ENCODE assay signal across 9 mouse cellular contexts in the genomic region with DNA sequence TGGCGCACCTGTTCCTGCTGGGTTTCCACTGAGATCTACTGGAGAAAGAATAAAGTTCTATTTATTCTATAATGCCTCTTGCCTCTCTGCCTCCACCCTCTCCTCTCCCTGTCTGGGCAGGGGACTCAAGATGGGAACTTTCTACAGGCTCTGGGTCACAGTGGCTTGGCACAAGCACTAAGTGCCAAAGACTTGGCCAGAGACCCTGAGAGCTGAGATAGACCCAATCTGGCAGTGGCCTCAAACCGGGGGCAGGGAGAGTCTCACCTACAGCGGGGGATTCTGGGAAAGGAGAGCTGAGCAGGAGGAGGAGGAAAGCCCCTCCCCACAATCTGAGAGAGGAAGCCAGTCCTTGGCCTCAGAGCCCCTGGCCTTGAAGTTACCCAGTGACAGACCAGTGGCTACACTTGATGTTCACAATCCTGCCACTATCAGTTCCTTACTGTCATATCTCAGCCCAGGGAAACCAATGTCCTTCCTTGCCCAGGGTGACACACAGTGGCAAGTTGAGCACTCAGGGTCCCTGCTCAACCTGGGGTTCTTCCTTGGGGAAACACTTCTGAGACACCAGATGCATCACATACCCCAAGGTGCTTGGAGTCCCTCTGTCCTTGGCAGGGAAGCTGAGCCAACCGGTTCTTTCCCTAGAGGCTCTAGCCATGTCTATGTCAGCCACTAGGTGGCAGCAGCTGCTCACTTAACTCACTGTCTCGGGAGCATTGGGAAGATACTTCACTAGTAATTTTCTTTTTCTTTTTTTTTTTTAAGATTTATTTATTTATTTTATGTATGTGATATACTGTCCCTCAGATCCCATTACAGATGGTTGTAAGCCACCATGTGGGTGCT. TPM values are rescaled to one million over a fixed set of nuclear protein-coding genes. Genes with fewer than 3 reads are reported as not detected.
DNase-seq lines count a peak whose midpoint lies in the region; ATAC-seq and TF ChIP-seq lines count a peak whose summit lies in the region.
"Had no signal": no experiment of that assay in that cellular context is flagged by ENCODE, and none has a peak within 500 bp of the region (broad histone marks: within the 10 kb centered on the region; RNA-seq: fewer than 3 reads in every experiment).

No protein-coding gene starts in this region.

- no peaks in the 10 kb centered on the region for H3K36me3 ChIP-seq in heart, adult 2 months (ENCODE audit: control insufficient read depth, insufficient read depth, low read length)
- H3K36me3 ChIP-seq in forebrain, embryonic 14.5 days (ENCODE audit: control insufficient read depth, insufficient read depth, low read length): peaks cover 19% of the 10 kb centered on the region

- no peaks in the 10 kb centered on the region; the same call in 1 of the 2 replicates for H3K4me1 ChIP-seq in heart, adult 2 months (ENCODE audit: control insufficient read depth, insufficient read depth, low read length)
- H3K4me1 ChIP-seq in forebrain, embryonic 14.5 days (ENCODE audit: control insufficient read depth, insufficient read depth, low read length): peaks cover 16% of the 10 kb centered on the region

- no peaks in the 10 kb centered on the region for H3K9me3 ChIP-seq in forebrain, embryonic 14.5 days (replicated peaks; ENCODE audit: control insufficient read depth, low read length)
- H3K9me3 ChIP-seq: liver, embryonic 15.5 days had no signal

- H3K9ac ChIP-seq in heart, adult 2 months (ENCODE audit: low read depth, low read length): no peak overlapping the region
- H3K9ac ChIP-seq in forebrain, embryonic 14.5 days (ENCODE audit: low read length): no peak overlapping the region
- H3K9ac ChIP-seq: liver, embryonic 15.5 days had no signal

- peak; percentile 73 to 82 for DNase-seq in heart, adult 2 months
- no peak for DNase-seq in heart, adult 8-10 months (ENCODE audit: low spot score)
- peak; percentile 53 for DNase-seq in c-Kit-negative CD71-positive TER-119-positive erythroid progenitor cells, embryonic 14.5 days (ENCODE audit: low read depth, low spot score)
- peak; percentile 87 for DNase-seq in forebrain, embryonic 14.5 days (ENCODE audit: low spot score)
- DNase-seq in kidney, postnatal 4 days: peak; percentile 85 to 88
- DNase-seq in spleen, postnatal 10 days (ENCODE audit: low spot score in 2 of 2): peak; percentile 68 to 82

- no peaks in the 10 kb centered on the region for H3K27me3 ChIP-seq in heart, adult 2 months (ENCODE audit: control insufficient read depth, insufficient read depth, low read length)
- no peaks in the 10 kb centered on the region for H3K27me3 ChIP-seq in forebrain, embryonic 14.5 days (replicated peaks; ENCODE audit: control insufficient read depth, insufficient read depth, low read length)

- TF ChIP-seq POLR2A in heart, adult 2 months (IDR thresholded peaks at IDR 0.05; ENCODE audit: insufficient read depth, low read depth, low read length): no peak

- no peak overlapping the region for H3K4me2 ChIP-seq in forebrain, embryonic 14.5 days (ENCODE audit: low read length)
- H3K4me2 ChIP-seq: liver, embryonic 15.5 days had no signal

- no peak overlapping the region for H3K27ac ChIP-seq in heart, adult 2 months
- no peak overlapping the region for H3K27ac ChIP-seq in forebrain, embryonic 14.5 days (ENCODE audit: low read depth, low read length)
- H3K27ac ChIP-seq: liver, embryonic 15.5 days had no signal

- intact Hi-C loops in heart, adult 2 months (cut with DNase I): loop anchor here (1.0 to 5.0 kb wide), 4 partner anchors 62 to 176 kb away; a partner anchor contains a TSS

- H3K79me2 ChIP-seq in heart, adult 2 months (replicated peaks; ENCODE audit: control insufficient read depth, insufficient read depth, low read length): no peaks in the 10 kb centered on the region

- no peak overlapping the region for H3K4me3 ChIP-seq in heart, adult 2 months
- no peak overlapping the region for H3K4me3 ChIP-seq in forebrain, embryonic 14.5 days (ENCODE audit: low read depth, low read length)
- H3K4me3 ChIP-seq: liver, embryonic 15.5 days had no signal

- peak; percentile 72 for ATAC-seq in CD4-positive, CD25-positive, alpha-beta regulatory T cell, adult 4 months
- ATAC-seq in forebrain, embryonic 14.5 days: peak; percentile 45; the same call in 1 of the 2 replicates
- peak; percentile 74 for ATAC-seq in megakaryocyte, adult 5-6 weeks (ENCODE audit: poor library complexity, severe bottlenecking)

- TF ChIP-seq EP300 in heart, adult 2 months (IDR thresholded peaks at IDR 0.05; ENCODE audit: insufficient read depth, low read depth, low read length): peak; percentile 76; the same call in 1 of the 2 replicates

- 49% methylated on average over 5 of the region's 5 CpGs for WGBS in heart, adult 2 months
- 50% methylated on average over 5 of the region's 5 CpGs for WGBS in forebrain, embryonic 14.5 days

- peak; percentile 85 for TF ChIP-seq CTCF in heart, adult 2 months (IDR thresholded peaks at IDR 0.05)

RNA-seq across cellular contexts. Expression of a gene that starts 7.7 kb away (rescaled TPM):
- under 1 TPM; 0.27 to 0.31 TPM for total RNA-seq in heart, adult 2 months (2021)
- polyA plus RNA-seq in heart, adult 2 months (2012; rRNA removed): 0.94 and 1.6 TPM in 2 replicates
- under 1 TPM in 1 of 4 experiments, not detected in 3; 0.44 TPM for total RNA-seq in heart, adult 8-10 months (2022)
- not detected for polyA plus RNA-seq in CD4-positive, CD25-positive, alpha-beta regulatory T cell, adult 4 months (2017; shearing (Covaris generic))
- 0.27 and 0.28 TPM in 2 replicates for polyA plus RNA-seq in forebrain, embryonic 14.5 days (2014; fragmentation: Nextera tagmentation; extraction: Ambion mirVana)
- total RNA-seq in megakaryocyte, adult 5-6 weeks (2015): not detected in 2 replicates
- not detected in 2 replicates for total RNA-seq in megakaryocyte, adult 5-6 weeks (2017)
- polyA plus RNA-seq: liver, embryonic 15.5 days had no signal

RNA-seq across cellular contexts. Expression of a gene that starts 47.5 kb away (rescaled TPM):
- 10 to 100 TPM; 10.1 to 12.8 TPM for total RNA-seq in heart, adult 2 months (2021)
- 7.1 and 10.9 TPM in 2 replicates for polyA plus RNA-seq in heart, adult 2 months (2012; rRNA removed)
- 10 to 100 TPM; 10.8 to 13.5 (median 11.9) TPM for total RNA-seq in heart, adult 8-10 months (2022)
- 1 to 10 TPM; 8.6 to 8.9 TPM for polyA plus RNA-seq in CD4-positive, CD25-positive, alpha-beta regulatory T cell, adult 4 months (2017; shearing (Covaris generic))
- 8.2 and 9.8 TPM in 2 replicates for polyA plus RNA-seq in forebrain, embryonic 14.5 days (2014; fragmentation: Nextera tagmentation; extraction: Ambion mirVana)
- total RNA-seq in megakaryocyte, adult 5-6 weeks (2015): 124 and 125 TPM in 2 replicates
- 38.8 and 43.3 TPM in 2 replicates for total RNA-seq in megakaryocyte, adult 5-6 weeks (2017)

RNA-seq across cellular contexts. Expression of a gene that starts 48.9 kb away (rescaled TPM):
- total RNA-seq in heart, adult 2 months (2021): 1 to 10 TPM; 1.4 to 2.3 TPM
- 0.27 and 0.56 TPM in 2 replicates for polyA plus RNA-seq in heart, adult 2 months (2012; rRNA removed)
- 1 to 10 TPM in 2 of 4 experiments, under 1 TPM in 2; 0.41 to 3.2 (median 0.94) TPM for total RNA-seq in heart, adult 8-10 months (2022)
- 10 to 100 TPM; 39.6 to 58.8 TPM for polyA plus RNA-seq in CD4-positive, CD25-positive, alpha-beta regulatory T cell, adult 4 months (2017; shearing (Covaris generic))
- polyA plus RNA-seq in forebrain, embryonic 14.5 days (2014; fragmentation: Nextera tagmentation; extraction: Ambion mirVana): 135 and 150 TPM in 2 replicates
- total RNA-seq in megakaryocyte, adult 5-6 weeks (2015): 299 and 310 TPM in 2 replicates
- 694 and 703 TPM in 2 replicates for total RNA-seq in megakaryocyte, adult 5-6 weeks (2017)

Comparison
In these comparisons a context has a peak if more than half of its experiments do, and no peak if none do; other contexts are left out.
1. RNA of a gene that starts 48.9 kb away (total RNA-seq): 299 to 703 TPM in megakaryocyte, adult 5-6 weeks; 1.4 to 2.3 TPM in heart, adult 2 months and 0.41 to 3.2 TPM in heart, adult 8-10 months; every median in the first group is over 10 times any median in the second.
2. Peak in every context shown above with its lines, with median percentiles within 50 percentile points of each other: ATAC-seq.